10 mouse cellular contexts compared by ENCODE assay signal in genomic region chr2:93270083-93270482, GRCm38 (mm10).
DNase-seq lines count a peak whose midpoint lies in the region; ATAC-seq and TF ChIP-seq lines count a peak whose summit lies in the region.
"Had no signal": no experiment of that assay in that cellular context is flagged by ENCODE, and none has a peak within 500 bp of the region (broad histone marks: within the 10 kb centered on the region; RNA-seq: fewer than 3 reads in every experiment).

No protein-coding gene starts in this region.

- H3K36me3 ChIP-seq in hindbrain, embryonic 11.5 days (ENCODE audit: control insufficient read depth, insufficient read depth, low read length), result no peaks in the 10 kb centered on the region
- no peaks in the 10 kb centered on the region for H3K36me3 ChIP-seq in hindbrain, embryonic 16.5 days (ENCODE audit: control insufficient read depth, insufficient read depth, low read length)
- no peaks in the 10 kb centered on the region for H3K36me3 ChIP-seq in embryonic facial prominence, embryonic 10.5 days (replicated peaks)
- no peaks in the 10 kb centered on the region for H3K36me3 ChIP-seq in heart, embryonic 14.5 days (ENCODE audit: control insufficient read depth, insufficient read depth, low read length)
- no peaks in the 10 kb centered on the region for H3K36me3 ChIP-seq in intestine, postnatal 0 days (ENCODE audit: control insufficient read depth, insufficient read depth)

- H3K9ac ChIP-seq in hindbrain, embryonic 11.5 days (ENCODE audit: low read depth, low read length), result no peak overlapping the region
- H3K9ac ChIP-seq in hindbrain, embryonic 16.5 days (ENCODE audit: low read depth, low read length), result no peak overlapping the region
- peak overlapping the region; percentile 7; the same call in 1 of the 2 replicates for H3K9ac ChIP-seq in heart, embryonic 14.5 days (ENCODE audit: low read length)
- no peak overlapping the region for H3K9ac ChIP-seq in intestine, postnatal 0 days (ENCODE audit: low read depth, low read length)

- no peak for DNase-seq in hindbrain, embryonic 11.5 days (ENCODE audit: low spot score)
- DNase-seq in embryonic facial prominence, embryonic 10.5 days (ENCODE audit: low spot score), result no peak
- no peak for DNase-seq in adrenal gland, postnatal 36 days
- DNase-seq: right cerebral cortex, postnatal 14 days had no signal

- ATAC-seq in hindbrain, embryonic 11.5 days (ENCODE audit: low FRiP score), result no peak
- ATAC-seq in hindbrain, embryonic 16.5 days, result no peak
- ATAC-seq in heart, embryonic 14.5 days (ENCODE audit: insufficient number of reproducible peaks, insufficient read depth, low FRiP score, low read depth), result no peak
- ATAC-seq in intestine, postnatal 0 days, result no peak
- no peak for ATAC-seq in cerebellum, adult (ENCODE audit: insufficient number of reproducible peaks, low FRiP score, low TSS enrichment)
- ATAC-seq in granulocyte monocyte progenitor cell, adult 5-6 weeks (replicated peaks; ENCODE audit: poor library complexity, severe bottlenecking), result no peak

- no peaks in the 10 kb centered on the region for H3K27me3 ChIP-seq in hindbrain, embryonic 11.5 days (ENCODE audit: control insufficient read depth, insufficient read depth, low read length)
- H3K27me3 ChIP-seq in hindbrain, embryonic 16.5 days (replicated peaks; ENCODE audit: control insufficient read depth, insufficient read depth, low read length), result no peaks in the 10 kb centered on the region
- no peaks in the 10 kb centered on the region for H3K27me3 ChIP-seq in embryonic facial prominence, embryonic 10.5 days (replicated peaks; ENCODE audit: low read depth, poor library complexity, severe bottlenecking)
- no peaks in the 10 kb centered on the region for H3K27me3 ChIP-seq in heart, embryonic 14.5 days (ENCODE audit: control insufficient read depth, insufficient read depth, low read length)
- H3K27me3 ChIP-seq in intestine, postnatal 0 days (replicated peaks; ENCODE audit: control insufficient read depth, insufficient read depth, low read length), result no peaks in the 10 kb centered on the region

- no peak overlapping the region for H3K4me2 ChIP-seq in hindbrain, embryonic 11.5 days (replicated peaks; ENCODE audit: low read depth, low read length)
- H3K4me2 ChIP-seq in hindbrain, embryonic 16.5 days (ENCODE audit: low read length), result no peak overlapping the region
- H3K4me2 ChIP-seq in heart, embryonic 14.5 days (ENCODE audit: low read length), result no peak overlapping the region
- H3K4me2 ChIP-seq in intestine, postnatal 0 days (replicated peaks; ENCODE audit: low read depth), result no peak overlapping the region

- 0 out of 2 replicates have a peak overlapping the region, but pooled peaks have one; percentile 14 for H3K27ac ChIP-seq in hindbrain, embryonic 11.5 days (ENCODE audit: low read depth, low read length)
- H3K27ac ChIP-seq in hindbrain, embryonic 16.5 days (ENCODE audit: low read depth, low read length), result no peak overlapping the region; the same call in 1 of the 2 replicates
- H3K27ac ChIP-seq in embryonic facial prominence, embryonic 10.5 days (replicated peaks), result 0 out of 2 replicates have a peak overlapping the region, but pooled peaks have one; percentile 1
- H3K27ac ChIP-seq in heart, embryonic 14.5 days (replicated peaks in 1 of 2; ENCODE audit: control insufficient read depth in 1 of 2, insufficient read depth in 1 of 2, low read depth in 2 of 2, low read length in 2 of 2), result peak overlapping the region in 1 of 2 experiments; percentile 75; a peak in 2 of 4 replicates
- no peak overlapping the region; the same call in 1 of the 2 replicates for H3K27ac ChIP-seq in intestine, postnatal 0 days (ENCODE audit: low read depth, low read length)
- H3K27ac ChIP-seq: layer of hippocampus, adult 2 months had no signal

- no peak overlapping the region for H3K4me3 ChIP-seq in hindbrain, embryonic 11.5 days (ENCODE audit: low read depth, low read length)
- H3K4me3 ChIP-seq in hindbrain, embryonic 16.5 days (ENCODE audit: low read length), result no peak overlapping the region
- no peak overlapping the region for H3K4me3 ChIP-seq in embryonic facial prominence, embryonic 10.5 days
- H3K4me3 ChIP-seq in heart, embryonic 14.5 days (ENCODE audit: control insufficient read depth in 1 of 2, insufficient read depth in 1 of 2, low read depth in 1 of 2, low read length in 2 of 2), result no peak overlapping the region
- H3K4me3 ChIP-seq in intestine, postnatal 0 days (ENCODE audit: low read depth, low read length), result no peak overlapping the region
- H3K4me3 ChIP-seq: layer of hippocampus, adult 2 months had no signal

- 66% methylated on average over 5 of the region's 5 CpGs for WGBS in hindbrain, embryonic 11.5 days
- WGBS in hindbrain, embryonic 16.5 days, result 29% methylated on average over 5 of the region's 5 CpGs
- WGBS in embryonic facial prominence, embryonic 10.5 days, result 72% methylated on average over 5 of the region's 5 CpGs
- 40% methylated on average over 5 of the region's 5 CpGs for WGBS in heart, embryonic 14.5 days
- WGBS in intestine, postnatal 0 days, result 44% methylated on average over 5 of the region's 5 CpGs

- H3K9me3 ChIP-seq in hindbrain, embryonic 11.5 days (ENCODE audit: control insufficient read depth, low read length), result no peaks in the 10 kb centered on the region
- H3K9me3 ChIP-seq in hindbrain, embryonic 16.5 days (ENCODE audit: control insufficient read depth, low read length), result no peaks in the 10 kb centered on the region
- H3K9me3 ChIP-seq in embryonic facial prominence, embryonic 10.5 days, result no peaks in the 10 kb centered on the region
- no peaks in the 10 kb centered on the region for H3K9me3 ChIP-seq in heart, embryonic 14.5 days (ENCODE audit: control insufficient read depth, low read length)
- H3K9me3 ChIP-seq in intestine, postnatal 0 days (ENCODE audit: control insufficient read depth), result no peaks in the 10 kb centered on the region

- H3K4me1 ChIP-seq in hindbrain, embryonic 11.5 days (replicated peaks; ENCODE audit: control insufficient read depth, insufficient read depth, low read length), result peaks cover 5% of the 10 kb centered on the region
- peaks cover 26% of the 10 kb centered on the region for H3K4me1 ChIP-seq in hindbrain, embryonic 16.5 days (ENCODE audit: control insufficient read depth, insufficient read depth, low read depth, low read length)
- peaks cover 64% of the 10 kb centered on the region for H3K4me1 ChIP-seq in embryonic facial prominence, embryonic 10.5 days
- peaks cover 32 to 58% of the 10 kb centered on the region in 2 experiments for H3K4me1 ChIP-seq in heart, embryonic 14.5 days (ENCODE audit: control insufficient read depth in 2 of 2, insufficient read depth in 2 of 2, low read length in 2 of 2)
- 0 out of 2 replicates have a peak, but pooled peaks cover 3% of the 10 kb centered on the region for H3K4me1 ChIP-seq in intestine, postnatal 0 days (replicated peaks; ENCODE audit: control insufficient read depth, insufficient read depth, low read length)

- TF ChIP-seq CTCF in intestine, postnatal 0 days (IDR thresholded peaks at IDR 0.05; ENCODE audit: low read depth), result peak; percentile 33; the same call in 1 of the 2 replicates

Comparison
In these comparisons a context has a peak if more than half of its experiments do, and no peak if none do; other contexts are left out.
1. H3K27ac ChIP-seq: peak in hindbrain, embryonic 11.5 days (single experiment) and embryonic facial prominence, embryonic 10.5 days (single experiment); none in hindbrain, embryonic 16.5 days (single experiment) and intestine, postnatal 0 days (single experiment).